Mouse (Mus musculus): ENCODE data around the gene Usp20. TPM values are rescaled to one million over a fixed set of nuclear protein-coding genes. Genes with fewer than 3 reads are reported as not detected.

Gene Usp20
- 46.9 TPM for total RNA-seq (2023)

GRCm38 (mm10) chr2:30981790-30982513 lies at the start of gene Usp20, which contains the start of gene BC005624:
Usp20 (plus strand) TSS chr2:30982279.
BC005624 (minus strand) TSS chr2:30982201.

DNA sequence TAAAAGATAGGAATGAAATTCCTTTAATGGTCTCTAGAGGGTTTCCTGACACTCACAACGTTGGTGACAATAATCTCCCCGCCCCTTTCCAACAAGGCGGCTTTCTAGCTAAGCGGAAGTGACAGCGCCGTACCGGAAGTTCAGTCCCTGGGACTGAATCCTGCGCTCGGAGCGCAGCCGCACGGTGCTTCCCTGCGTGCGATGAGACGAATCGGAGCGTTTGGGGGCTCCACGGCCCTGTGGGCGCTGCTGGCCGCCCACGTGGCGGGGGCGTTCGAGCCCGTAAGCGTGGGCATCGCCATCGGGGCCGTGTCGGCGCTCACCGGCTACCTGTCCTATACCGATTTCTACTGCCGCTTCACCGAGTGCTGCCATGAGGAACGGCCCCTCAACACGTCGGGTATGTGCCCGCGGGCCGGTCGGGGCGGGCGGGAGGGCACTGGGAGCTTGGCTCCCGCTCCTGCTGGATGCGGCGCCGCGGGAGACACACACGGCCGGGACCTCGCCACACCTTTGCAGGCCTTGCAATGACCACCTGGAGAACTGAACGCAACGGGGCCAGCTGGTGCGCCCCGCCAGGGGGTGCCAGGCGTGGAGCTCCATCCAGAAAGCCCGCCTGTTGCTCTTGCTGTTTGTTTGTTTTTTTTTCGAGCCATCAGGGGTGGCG lies 29.1 kb upstream of the Usp20 start, which contains the start of gene Tor1b:
Gene Tor1b (plus strand): TSS at position 136 of the 667 bp plus-strand sequence.

GRCm38 (mm10) chr2:30967352-30968327 lies 14.4 kb upstream of the Usp20 start, which contains the start of gene Tor1a:
Tor1a (minus strand) TSS chr2:30967933.

Other genes starting within 250 kb of the Usp20 start
- not detected for gene 1700001O22Rik, start 178.6 kb upstream of the Usp20 start, total RNA-seq (2023)
- gene Ntmt1, start 174.5 kb upstream of the Usp20 start, total RNA-seq (2023) = 20.0 TPM
- 47.5 TPM for gene Asb6, start 151.9 kb upstream of the Usp20 start, total RNA-seq (2023)
- not detected for gene Prrx2, start 147.3 kb upstream of the Usp20 start, total RNA-seq (2023)
- not detected for gene Ptges, start 52.4 kb upstream of the Usp20 start, total RNA-seq (2023)
- 37.3 TPM for gene Tor1b, start 29.3 kb upstream of the Usp20 start, total RNA-seq (2023)
- 38.7 TPM for gene Tor1a, start 14.3 kb upstream of the Usp20 start, total RNA-seq (2023)
- gene BC005624, start 78 bp upstream of the Usp20 start, total RNA-seq (2023) = 85.3 TPM
- 237 TPM for gene Fnbp1, start 159.7 kb downstream of the Usp20 start, total RNA-seq (2023)
- 48.2 TPM for gene Gpr107, start 170.0 kb downstream of the Usp20 start, total RNA-seq (2023)